Mouse (Mus musculus) MEL (cell line): Measurements from ENCODE around the gene Sik1. TPM values are rescaled to one million over a fixed set of nuclear protein-coding genes. Genes with fewer than 3 reads are reported as not detected.

Experiments
- DNase-seq: peaks from one replicate; pipeline ENCODE4 v3.0.0; 2011; ENCODE audit warnings: low read depth, low spot score
- H3K27ac ChIP-seq: 2 replicates; pipeline ENCODE4 v1.5.1; 2012; ENCODE audit warnings: low read depth, mild to moderate bottlenecking, control low read depth, low read length, moderate library complexity; ENCODE audit not compliant: control insufficient read depth
- H3K27me3 ChIP-seq, 2 experiments: fragments of 150-350 bp in 1 of 2; sonication (generic) in 1 of 2; 2 replicates each; pipeline ENCODE4 v1.6.1; 2012; ENCODE audit warnings: low read length in 2 of 2, mild to moderate bottlenecking in 2 of 2, improper control_type of control experiment in 1 of 2, moderate library complexity in 1 of 2; ENCODE audit not compliant: insufficient read depth in 2 of 2, control insufficient read depth in 1 of 2
- H3K36me3 ChIP-seq, 2 experiments: 2 replicates each; pipeline ENCODE4 v1.6.1; 2012 to 2014; ENCODE audit warnings: low read length in 2 of 2, improper control_type of control experiment in 1 of 2, inconsistent platforms in 1 of 2, mild to moderate bottlenecking in 1 of 2; ENCODE audit not compliant: insufficient read depth in 2 of 2, control insufficient read depth in 1 of 2
- H3K4me1 ChIP-seq, 2 experiments: fragments of 150-350 bp in 1 of 2; sonication (generic) in 1 of 2; 2 replicates each; pipeline ENCODE4 v1.6.1; 2012; ENCODE audit warnings: low read length in 2 of 2, improper control_type of control experiment in 1 of 2, mild to moderate bottlenecking in 1 of 2; ENCODE audit not compliant: insufficient read depth in 2 of 2, control insufficient read depth in 1 of 2
- H3K4me3 ChIP-seq, 2 experiments: fragments of 150-350 bp in 1 of 2; sonication (generic) in 1 of 2; 2 replicates each; pipeline ENCODE4 v1.5.1; 2012; ENCODE audit warnings: low read depth in 2 of 2, low read length in 2 of 2, mild to moderate bottlenecking in 2 of 2, moderate library complexity in 2 of 2, control low read depth in 1 of 2, improper control_type of control experiment in 1 of 2; ENCODE audit not compliant: control insufficient read depth in 1 of 2, insufficient read depth in 1 of 2
- H3K79me2 ChIP-seq: 2 replicates; pipeline ENCODE4 v1.6.1; 2012; ENCODE audit warnings: mild to moderate bottlenecking, low read length, moderate library complexity; ENCODE audit not compliant: control insufficient read depth, poor library complexity, insufficient read depth
- H3K9ac ChIP-seq: 2 replicates; pipeline ENCODE4 v1.6.1; 2012; ENCODE audit warnings: low read depth, mild to moderate bottlenecking, control low read depth, low read length, moderate library complexity; ENCODE audit not compliant: control insufficient read depth, poor library complexity, severe bottlenecking
- H3K9me3 ChIP-seq: fragments of 150-350 bp; sonication (generic); replicated peaks from 2 replicates; pipeline ENCODE4 v1.6.1; 2012; ENCODE audit warnings: mild to moderate bottlenecking, low read length, improper control_type of control experiment, moderate library complexity; ENCODE audit not compliant: insufficient read depth
- CHD2 ChIP-seq: IDR thresholded peaks from 2 replicates; pipeline ENCODE4 v1.6.1; 2011; ENCODE audit warnings: low read length, improper control_type of control experiment
- E2F4 ChIP-seq: IDR thresholded peaks from 2 replicates; pipeline ENCODE4 v1.6.1; 2011; ENCODE audit warnings: low read depth, low read length, improper control_type of control experiment, borderline replicate concordance
- ELF1 ChIP-seq: IDR thresholded peaks from 2 replicates; pipeline ENCODE4 v1.6.1; 2014; ENCODE audit warnings: low read depth, mild to moderate bottlenecking, inconsistent platforms, low read length, improper control_type of control experiment, moderate library complexity
- MAZ ChIP-seq: IDR thresholded peaks from 2 replicates; pipeline ENCODE4 v1.6.1; 2012; ENCODE audit warnings: low read depth, mild to moderate bottlenecking, inconsistent platforms, low read length, improper control_type of control experiment
- MYC ChIP-seq: IDR thresholded peaks from 2 replicates; pipeline ENCODE4 v1.6.1; 2011; ENCODE audit warnings: low read depth, mild to moderate bottlenecking, low read length, improper control_type of control experiment, moderate library complexity
- NRF1 ChIP-seq: IDR thresholded peaks from 2 replicates; pipeline ENCODE4 v1.6.1; 2014; ENCODE audit warnings: low read depth, mild to moderate bottlenecking, inconsistent platforms, low read length, improper control_type of control experiment, moderate library complexity; ENCODE audit not compliant: poor library complexity, insufficient read depth, severe bottlenecking
- POLR2AphosphoS5 ChIP-seq: IDR thresholded peaks from 2 replicates; pipeline ENCODE4 v1.6.1; 2012; ENCODE audit warnings: low read depth, borderline replicate concordance, mild to moderate bottlenecking, inconsistent platforms, low read length, moderate library complexity, mixed read lengths
- RAD21 ChIP-seq: IDR thresholded peaks from 2 replicates; pipeline ENCODE4 v1.6.1; 2011; ENCODE audit warnings: mild to moderate bottlenecking, low read depth, low read length, improper control_type of control experiment
- RCOR1 ChIP-seq: IDR thresholded peaks from 2 replicates; pipeline ENCODE4 v1.6.1; 2012; ENCODE audit warnings: low read depth, mild to moderate bottlenecking, inconsistent platforms, low read length, improper control_type of control experiment
- SMC3 ChIP-seq: IDR thresholded peaks from 2 replicates; pipeline ENCODE4 v1.6.1; 2011; ENCODE audit warnings: low read depth, low read length, improper control_type of control experiment
- USF2 ChIP-seq, 2 experiments: IDR thresholded peaks; 2 replicates each; pipeline ENCODE4 v1.6.1; 2011 to 2012; ENCODE audit warnings: improper control_type of control experiment in 2 of 2, low read length in 2 of 2, borderline replicate concordance in 1 of 2, inconsistent platforms in 1 of 2, low read depth in 1 of 2, mild to moderate bottlenecking in 1 of 2; ENCODE audit not compliant: insufficient read depth in 1 of 2
- ZNF384 ChIP-seq: IDR thresholded peaks from 2 replicates; pipeline ENCODE4 v1.6.1; 2012; ENCODE audit warnings: low read depth, mild to moderate bottlenecking, inconsistent platforms, low read length, improper control_type of control experiment
- polyA plus RNA-seq, 2 experiments: library from polyadenylated mRNA; stranded (reverse) in 1 of 2; unstranded in 1 of 2; fragments of >175 nt in 1 of 2; fragments of >200 nt in 1 of 2; gene quantifications; 2 replicates each; pipeline versions ENCODE4 v1.2.1 to v1.2.4; 2012; ENCODE audit warnings: low replicate concordance in 2 of 2, low read depth in 1 of 2; ENCODE audit not compliant: insufficient read length in 2 of 2, insufficient read depth in 1 of 2, missing spikeins in 1 of 2
- total RNA-seq: library from RNA; depleted of rRNA; stranded (reverse); fragments of 300-350 nt; gene quantifications from 2 replicates; pipeline ENCODE4 v1.2.3, GENCODE M21; 2012

The Sik1 gene
- total and polyA plus RNA-seq, 3 experiments: 5.5 to 10.4 TPM; not detected in 1

DNA sequence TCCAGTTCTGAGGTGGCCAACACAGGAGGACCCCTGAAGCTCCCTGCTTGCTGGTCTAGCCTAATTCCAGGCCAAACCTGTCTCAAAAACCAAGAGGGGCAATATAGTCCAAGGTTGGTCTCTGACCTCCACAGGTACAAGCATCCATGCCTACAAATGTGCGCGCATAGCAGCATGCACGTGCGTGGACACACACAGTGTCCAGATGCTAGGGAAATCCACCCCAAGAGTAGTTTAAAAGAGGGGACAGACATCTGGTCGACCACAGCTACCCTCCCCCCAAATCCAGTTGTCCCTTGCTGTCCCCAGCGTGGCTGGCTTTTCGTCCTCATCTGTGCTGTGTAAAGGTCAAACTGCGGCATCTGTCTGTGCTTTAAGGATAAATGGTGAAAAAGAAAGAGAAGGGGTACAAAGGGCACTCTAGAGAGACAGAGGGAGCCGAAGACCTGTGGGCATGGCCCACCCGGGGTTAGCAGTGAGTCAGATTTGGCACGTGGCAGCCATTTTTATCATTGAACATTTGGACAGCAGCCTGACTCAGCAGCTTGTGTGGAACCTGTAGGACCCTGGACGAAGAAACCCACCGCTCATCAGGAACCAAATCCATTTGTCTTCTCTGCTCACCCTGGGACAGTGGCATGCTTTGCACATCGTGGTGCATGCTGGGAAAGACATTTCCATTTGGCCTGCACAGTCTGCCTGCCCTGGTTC is 23.6 kb downstream of the Sik1 start:
- Histone ChIP-seq H3K4me3 (no peak overlapping the region), H3K36me3 (no peaks in the 10 kb centered on the region), H3K27me3 (peaks cover 0 to 4% of the 10 kb centered on the region in 2 experiments; a peak in 2 of 4 replicates), H3K9me3 (no peaks in the 10 kb centered on the region), H3K79me2 (no peaks in the 10 kb centered on the region), H3K27ac (no peak overlapping the region), H3K9ac (no peak overlapping the region), H3K4me1 (peaks cover 0 to under 1% of the 10 kb centered on the region in 2 experiments; a peak in 1 of 4 replicates)
- DNase-seq: no peak
- TF ChIP-seq RAD21 (no peak), ELF1 (no peak), CHD2 (no peak), ZNF384 (no peak), MYC (no peak), SMC3 (no peak), USF2 (IDR thresholded peaks at IDR 0.05; ENCODE audit: borderline replicate concordance in 1 of 2, insufficient read depth in 1 of 2, low read depth in 1 of 2, low read length in 2 of 2) (no peak), NRF1 (no peak)

DNA sequence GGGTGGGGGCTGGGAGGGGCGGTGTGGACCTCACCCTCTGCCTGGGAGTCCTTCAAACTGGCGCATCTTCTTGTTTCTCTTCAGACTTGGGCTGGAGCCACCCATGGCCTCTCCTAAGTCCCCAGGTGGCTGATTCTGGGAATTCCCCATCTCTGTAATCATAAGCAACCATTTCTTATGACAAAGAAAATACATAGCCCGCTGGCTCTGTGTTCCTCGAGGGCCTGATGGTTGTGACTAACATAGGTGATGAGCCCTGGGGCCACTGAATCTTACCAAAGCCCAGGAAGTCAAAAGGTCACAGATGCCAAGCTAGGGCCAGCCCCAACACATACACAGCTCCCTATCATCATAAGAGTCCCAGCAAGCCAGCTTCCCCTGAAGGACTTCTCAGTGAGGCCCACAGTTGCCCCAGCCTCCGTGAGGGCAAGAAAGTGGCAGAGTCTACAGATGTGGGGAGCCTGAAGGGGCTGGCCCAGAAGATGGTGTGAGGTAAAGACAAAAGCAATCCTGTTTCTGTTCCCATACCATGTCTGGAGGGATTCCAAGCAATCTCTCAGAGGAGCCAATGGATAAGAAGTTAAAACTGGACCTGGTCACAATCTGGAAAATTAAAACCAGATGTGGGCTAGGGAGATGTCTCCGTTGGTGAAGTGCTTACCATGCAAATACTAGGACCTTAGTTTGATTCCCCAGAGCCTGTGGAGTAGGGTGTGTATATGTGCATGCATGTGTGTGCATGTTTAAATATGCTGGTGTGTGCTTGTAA is 24.3 kb downstream of the Sik1 start:
- TF ChIP-seq RCOR1 (no peak), E2F4 (no peak), ZNF384 (no peak)
- TF ChIP-seq, all 39 proteins: peak for 0

DNA sequence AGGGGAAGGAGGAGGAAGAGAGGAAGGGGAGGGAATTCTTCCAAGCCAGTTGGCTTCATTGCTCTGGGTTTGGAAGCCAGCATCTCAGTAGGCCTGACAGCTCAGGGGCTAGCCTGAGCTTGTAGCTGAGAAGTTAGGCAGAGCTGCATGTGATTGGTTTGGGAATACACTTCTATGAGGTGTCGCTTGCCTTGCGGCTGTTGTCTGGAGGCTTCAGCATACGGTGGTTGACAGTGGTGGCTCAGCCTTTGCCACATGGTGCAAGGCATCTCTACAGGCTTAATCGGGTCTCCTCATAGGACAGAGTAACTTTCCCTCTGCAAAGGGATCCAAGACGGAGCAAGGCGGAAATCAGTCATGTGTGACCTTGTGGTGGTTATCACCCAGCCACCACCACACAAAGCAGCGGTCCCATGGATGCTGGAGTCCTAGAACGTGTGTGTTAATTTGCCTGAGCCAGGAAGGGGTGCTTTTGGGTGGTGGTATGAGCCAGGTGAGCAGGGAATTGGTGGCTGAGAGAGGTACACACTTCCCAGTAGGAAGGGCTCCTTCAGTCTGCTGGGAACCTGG is 25.0 kb downstream of the Sik1 start:
- Histone ChIP-seq H3K36me3 (no peaks in the 10 kb centered on the region), H3K9me3 (no peaks in the 10 kb centered on the region), H3K27ac (no peak overlapping the region), H3K4me3 (no peak overlapping the region), H3K9ac (no peak overlapping the region), H3K27me3 (peaks cover 0 to 4% of the 10 kb centered on the region in 2 experiments; a peak in 2 of 4 replicates), H3K4me1 (peaks cover 0 to 7% of the 10 kb centered on the region in 2 experiments; a peak in 2 of 4 replicates), H3K79me2 (no peaks in the 10 kb centered on the region)
- TF ChIP-seq NRF1: no peak
- TF ChIP-seq MAZ: no peak
- no peak for TF ChIP-seq POLR2AphosphoS5
- TF ChIP-seq CHD2: no peak
- DNase-seq: no peak

More for the DNA sequence above, 24.3 kb downstream of the Sik1 start:
- Histone ChIP-seq H3K79me2 (no peaks in the 10 kb centered on the region), H3K27me3 (peaks cover 0 to 4% of the 10 kb centered on the region in 2 experiments; a peak in 2 of 4 replicates), H3K9me3 (no peaks in the 10 kb centered on the region), H3K27ac (no peak overlapping the region), H3K4me3 (no peak overlapping the region), H3K4me1 (peaks cover 0 to 7% of the 10 kb centered on the region in 2 experiments; a peak in 2 of 4 replicates), H3K9ac (no peak overlapping the region), H3K36me3 (no peaks in the 10 kb centered on the region)
- DNase-seq: no peak
